Mouse (Mus musculus): ENCODE results near the gene 4930519P11Rik. TPM values are rescaled to one million over a fixed set of nuclear protein-coding genes. Genes with fewer than 3 reads are reported as not detected.
A peak's percentile ranks its signal among the peaks of the same experiment; 100 is the strongest.

4930519P11Rik gene
- 0.40 TPM in 1 of 2 replicates, not detected in the other for polyA plus RNA-seq (2015; fragmentation: Nextera tagmentation; extraction: Ambion mirVana)

- H3K4me3 ChIP-seq (ENCODE audit: low read length): peak within 1 kb of the TSS; percentile 61
- H3K4me1 ChIP-seq (ENCODE audit: insufficient read depth, low read length): peaks cover 5% of the 10 kb centered on the region
- WGBS: under 1% methylated on average over 83 of the region's 98 CpGs
- peak within 1 kb of the TSS; percentile 85 for H3K9ac ChIP-seq (replicated peaks; ENCODE audit: low read length)
- H3K27me3 ChIP-seq (ENCODE audit: insufficient read depth, low read length): no peaks in the 10 kb centered on the region
- no peaks in the 10 kb centered on the region for H3K36me3 ChIP-seq (ENCODE audit: insufficient read depth, low read length)
- no peaks in the 10 kb centered on the region for H3K9me3 ChIP-seq (ENCODE audit: low read length)
- peak within 1 kb of the TSS; percentile 75 for H3K4me2 ChIP-seq (replicated peaks; ENCODE audit: low read depth, low read length)
- H3K27ac ChIP-seq (ENCODE audit: low read length): peak within 1 kb of the TSS; percentile 97
- peak; percentile 96 for ATAC-seq (ENCODE audit: low FRiP score, low TSS enrichment)
Measured at GRCm38 (mm10) chr2:154613118-154614115, at the start of gene 4930519P11Rik, which contains the start of gene Zfp341. TSS of gene 4930519P11Rik (minus strand) at chr2:154613437. TSS of gene Zfp341 (plus strand) at chr2:154613297.

DNA sequence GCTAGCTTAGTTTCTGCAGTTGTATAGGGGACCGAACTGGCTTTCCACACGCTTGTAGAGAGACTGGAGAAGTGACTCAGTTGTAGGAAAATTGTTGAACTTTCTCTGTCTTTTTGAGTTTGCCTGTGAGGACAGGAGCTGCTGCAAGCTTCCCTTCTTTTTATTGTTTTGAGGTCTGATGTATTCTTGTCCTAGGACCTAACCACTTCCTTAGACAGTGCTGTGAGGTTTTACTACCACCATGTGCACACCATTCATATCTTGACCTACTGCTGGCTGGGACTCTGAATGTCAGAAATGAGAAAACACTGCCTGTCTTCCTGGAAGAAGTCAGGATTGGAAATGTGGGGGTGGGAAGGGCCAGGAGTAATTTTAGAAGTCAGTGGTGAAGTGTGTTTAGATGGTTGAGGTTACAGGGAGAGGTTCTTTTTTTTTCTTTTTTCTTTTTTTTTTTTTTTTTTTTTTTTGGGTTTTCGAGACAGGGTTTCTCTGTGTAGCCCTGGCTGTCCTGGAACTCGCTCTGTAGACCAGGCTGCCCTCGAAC is 46.4 kb upstream of the 4930519P11Rik start:
- Histone ChIP-seq H3K4me1 (ENCODE audit: insufficient read depth, low read length) (peaks cover 17% of the 10 kb centered on the region), H3K4me3 (ENCODE audit: low read length) (peak overlapping the region; percentile 0; the same call in 1 of the 2 replicates), H3K27ac (ENCODE audit: low read length) (no peak overlapping the region), H3K27me3 (ENCODE audit: insufficient read depth, low read length) (no peaks in the 10 kb centered on the region), H3K9ac (replicated peaks; ENCODE audit: low read length) (no peak overlapping the region), H3K4me2 (replicated peaks; ENCODE audit: low read depth, low read length) (peak overlapping the region; percentile 71; the same call in 1 of the 2 replicates), H3K36me3 (ENCODE audit: insufficient read depth, low read length) (peaks cover 9% of the 10 kb centered on the region), H3K9me3 (ENCODE audit: low read length) (no peaks in the 10 kb centered on the region)
- ATAC-seq (ENCODE audit: low FRiP score, low TSS enrichment): no peak
- WGBS: 78% methylated on average over 5 of the region's 5 CpGs

DNA sequence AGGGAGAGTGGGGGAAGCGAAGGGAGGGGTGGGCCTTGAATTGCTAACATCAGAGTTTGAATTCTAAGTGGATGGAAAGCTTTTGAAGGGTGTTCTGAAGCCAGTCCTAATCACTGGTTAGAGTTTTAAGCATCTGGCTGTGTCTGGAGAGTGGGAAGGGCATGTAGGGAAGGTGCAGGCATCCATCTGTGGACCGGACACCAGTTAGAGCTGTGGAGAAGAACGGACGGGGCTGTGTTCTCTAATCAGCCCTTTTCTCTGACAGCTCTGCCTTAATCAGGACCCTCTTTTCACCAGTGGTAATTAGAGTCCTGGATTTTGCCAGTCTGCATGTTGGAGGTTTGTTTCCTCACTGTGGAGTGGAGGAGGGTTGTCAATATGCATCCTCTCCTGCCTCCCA is 45.8 kb upstream of the 4930519P11Rik start:
- H3K9ac ChIP-seq (replicated peaks; ENCODE audit: low read length): no peak overlapping the region

DNA sequence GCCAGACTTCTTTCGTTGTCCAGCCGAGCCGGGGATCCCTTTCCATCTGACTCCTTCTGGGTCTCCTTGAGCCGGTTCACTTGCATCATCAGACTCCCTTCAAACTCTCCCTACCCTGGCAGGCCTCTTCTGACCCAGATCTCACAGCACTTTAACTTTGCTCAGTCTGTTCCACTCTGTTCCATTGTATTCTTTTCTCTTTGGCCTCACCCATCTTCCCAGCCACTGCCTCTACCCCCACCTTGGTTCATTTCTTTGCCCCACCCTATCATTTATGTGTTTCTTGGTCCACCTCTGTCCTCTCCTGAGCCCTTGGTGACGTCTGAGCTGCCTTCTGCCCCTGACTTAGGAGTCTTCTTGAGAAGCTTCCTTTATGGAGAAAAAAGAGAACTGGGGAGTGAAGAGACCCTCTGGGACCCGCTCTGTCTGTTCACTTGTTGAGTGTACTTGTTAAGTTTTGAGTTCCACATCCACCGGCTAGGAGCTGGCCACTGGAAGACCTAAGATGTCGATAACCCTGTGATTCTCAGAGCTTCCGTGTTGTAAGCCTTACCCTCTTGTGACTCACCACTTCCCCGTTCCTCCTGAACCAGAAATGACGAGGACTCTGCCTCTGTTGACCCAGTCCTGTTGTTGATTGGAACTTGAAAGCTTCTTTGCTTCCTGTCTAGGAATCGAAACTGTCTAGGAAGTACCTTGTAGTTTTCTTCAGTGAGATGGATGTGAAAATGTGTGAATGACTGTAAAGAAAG is 44.4 kb upstream of the 4930519P11Rik start:
- no peak; the same call in 1 of the 2 replicates for ATAC-seq (ENCODE audit: low FRiP score, low TSS enrichment)
- WGBS: 4% methylated on average over 12 of the region's 12 CpGs

More for the DNA sequence above, 45.8 kb upstream of the 4930519P11Rik start:
- H3K4me3 ChIP-seq (ENCODE audit: low read length): peak overlapping the region; percentile 0; the same call in 1 of the 2 replicates
- H3K27me3 ChIP-seq (ENCODE audit: insufficient read depth, low read length): no peaks in the 10 kb centered on the region
- no peaks in the 10 kb centered on the region for H3K9me3 ChIP-seq (ENCODE audit: low read length)
- H3K27ac ChIP-seq (ENCODE audit: low read length): no peak overlapping the region
- WGBS: 81% methylated on average over 4 of the region's 4 CpGs
- peak overlapping the region; percentile 71; the same call in 1 of the 2 replicates for H3K4me2 ChIP-seq (replicated peaks; ENCODE audit: low read depth, low read length)
- peaks cover 17% of the 10 kb centered on the region for H3K4me1 ChIP-seq (ENCODE audit: insufficient read depth, low read length)
- ATAC-seq (ENCODE audit: low FRiP score, low TSS enrichment): no peak
- peaks cover 6% of the 10 kb centered on the region for H3K36me3 ChIP-seq (ENCODE audit: insufficient read depth, low read length)

DNA sequence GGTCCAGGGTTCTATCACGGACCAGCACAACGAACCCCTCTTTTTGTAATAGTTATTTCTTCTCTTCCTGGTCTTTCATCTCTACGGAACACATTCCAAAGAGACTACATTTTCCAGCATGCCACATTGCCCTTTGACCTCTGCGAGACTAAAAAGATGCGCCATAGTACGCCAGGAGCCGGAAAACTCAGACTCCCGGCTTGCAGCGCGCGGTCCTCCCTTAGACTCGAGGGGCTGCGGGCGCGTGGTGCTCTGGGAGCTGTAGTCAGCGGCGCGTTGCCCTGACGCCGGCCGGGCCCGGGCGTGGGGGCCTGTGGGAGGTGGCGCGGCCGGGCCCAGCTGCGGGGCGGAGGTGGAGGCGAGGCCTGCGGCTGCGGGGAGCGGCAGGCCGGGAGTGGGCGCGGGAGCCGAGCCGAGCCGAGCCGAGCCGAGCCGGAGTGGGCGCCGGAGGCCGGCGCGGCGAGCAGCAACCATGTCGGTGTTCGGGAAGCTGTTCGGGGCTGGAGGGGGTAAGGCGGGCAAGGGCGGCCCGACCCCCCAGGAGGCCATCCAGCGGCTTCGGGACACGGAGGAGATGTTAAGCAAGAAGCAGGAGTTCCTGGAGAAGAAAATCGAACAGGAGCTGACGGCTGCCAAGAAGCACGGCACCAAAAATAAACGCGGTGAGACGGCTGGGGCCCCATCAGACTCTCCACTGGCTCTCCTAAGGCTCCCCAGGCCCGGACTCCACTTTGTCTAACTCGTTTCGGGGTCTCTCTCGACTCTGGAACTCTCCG is 43.7 kb upstream of the 4930519P11Rik start:
- WGBS: under 1% methylated on average over 60 of the region's 67 CpGs
- H3K27me3 ChIP-seq (ENCODE audit: insufficient read depth, low read length): no peaks in the 10 kb centered on the region
- no peaks in the 10 kb centered on the region for H3K9me3 ChIP-seq (ENCODE audit: low read length)
- H3K27ac ChIP-seq (ENCODE audit: low read length): peak overlapping the region; percentile 87
- H3K4me1 ChIP-seq (ENCODE audit: insufficient read depth, low read length): peaks cover 17% of the 10 kb centered on the region
- ATAC-seq (ENCODE audit: low FRiP score, low TSS enrichment): peak; percentile 100
- peaks cover 6% of the 10 kb centered on the region; the same call in 1 of the 2 replicates for H3K36me3 ChIP-seq (ENCODE audit: insufficient read depth, low read length)
- peak overlapping the region; percentile 92 for H3K4me3 ChIP-seq (ENCODE audit: low read length)
- peak overlapping the region; percentile 71 for H3K4me2 ChIP-seq (replicated peaks; ENCODE audit: low read depth, low read length)
- peak overlapping the region; percentile 91 for H3K9ac ChIP-seq (replicated peaks; ENCODE audit: low read length)

More for the DNA sequence above, 44.4 kb upstream of the 4930519P11Rik start:
- Histone ChIP-seq H3K4me1 (ENCODE audit: insufficient read depth, low read length) (peaks cover 17% of the 10 kb centered on the region), H3K36me3 (ENCODE audit: insufficient read depth, low read length) (peaks cover 6% of the 10 kb centered on the region; the same call in 1 of the 2 replicates), H3K4me2 (replicated peaks; ENCODE audit: low read depth, low read length) (peak overlapping the region; percentile 71), H3K9me3 (ENCODE audit: low read length) (no peaks in the 10 kb centered on the region), H3K9ac (replicated peaks; ENCODE audit: low read length) (peak overlapping the region; percentile 91), H3K27me3 (ENCODE audit: insufficient read depth, low read length) (no peaks in the 10 kb centered on the region), H3K4me3 (ENCODE audit: low read length) (peak overlapping the region; percentile 92), H3K27ac (ENCODE audit: low read length) (peak overlapping the region; percentile 87)

DNA sequence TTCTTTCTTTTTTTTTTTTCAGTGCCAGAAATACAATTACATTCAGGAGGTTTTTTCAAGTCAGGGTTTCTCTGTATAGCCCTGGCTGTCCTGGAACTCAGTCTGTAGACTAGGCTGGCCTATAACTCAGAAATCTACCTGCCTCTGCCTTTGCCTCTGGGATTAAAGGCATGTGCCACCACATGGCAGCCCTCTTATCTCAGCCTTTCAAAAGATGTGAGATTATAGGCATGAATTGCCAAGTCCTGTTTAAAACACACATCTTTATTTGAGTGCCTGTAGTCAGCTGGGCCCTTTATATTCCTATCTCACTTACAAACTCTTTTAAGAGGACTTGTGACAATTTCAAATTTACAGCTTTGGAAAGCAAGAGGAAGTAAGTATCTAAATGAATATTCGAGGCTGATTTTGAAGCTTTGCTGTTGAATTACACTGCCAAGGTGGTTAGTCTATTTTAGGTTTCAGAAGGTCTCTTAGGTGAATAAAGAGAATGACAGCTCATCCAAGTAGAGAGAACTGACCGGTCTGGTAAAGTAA is 42.7 kb upstream of the 4930519P11Rik start:
- Histone ChIP-seq H3K4me2 (replicated peaks; ENCODE audit: low read depth, low read length) (peak overlapping the region; percentile 52; the same call in 1 of the 2 replicates), H3K9ac (replicated peaks; ENCODE audit: low read length) (peak overlapping the region; percentile 40), H3K27me3 (ENCODE audit: insufficient read depth, low read length) (no peaks in the 10 kb centered on the region), H3K4me3 (ENCODE audit: low read length) (no peak overlapping the region), H3K36me3 (ENCODE audit: insufficient read depth, low read length) (no peaks in the 10 kb centered on the region), H3K27ac (ENCODE audit: low read length) (peak overlapping the region; percentile 21; the same call in 1 of the 2 replicates), H3K4me1 (ENCODE audit: insufficient read depth, low read length) (peaks cover 17% of the 10 kb centered on the region), H3K9me3 (ENCODE audit: low read length) (no peaks in the 10 kb centered on the region)
- ATAC-seq (ENCODE audit: low FRiP score, low TSS enrichment): no peak
- 45% methylated on average over 2 of the region's 2 CpGs for WGBS

- Histone ChIP-seq H3K4me3 (ENCODE audit: low read length) (no peak overlapping the region), H3K27ac (ENCODE audit: low read length) (no peak overlapping the region), H3K36me3 (ENCODE audit: insufficient read depth, low read length) (no peaks in the 10 kb centered on the region), H3K9ac (replicated peaks; ENCODE audit: low read length) (no peak overlapping the region), H3K4me2 (replicated peaks; ENCODE audit: low read depth, low read length) (no peak overlapping the region), H3K27me3 (ENCODE audit: insufficient read depth, low read length) (no peaks in the 10 kb centered on the region), H3K4me1 (ENCODE audit: insufficient read depth, low read length) (peaks cover 17% of the 10 kb centered on the region), H3K9me3 (ENCODE audit: low read length) (no peaks in the 10 kb centered on the region)
- 95% methylated on average over 12 of the region's 12 CpGs for WGBS
- no peak for ATAC-seq (ENCODE audit: low FRiP score, low TSS enrichment)
Measured at GRCm38 (mm10) chr2:154654976-154655375, 41.7 kb upstream of the 4930519P11Rik start.

DNA sequence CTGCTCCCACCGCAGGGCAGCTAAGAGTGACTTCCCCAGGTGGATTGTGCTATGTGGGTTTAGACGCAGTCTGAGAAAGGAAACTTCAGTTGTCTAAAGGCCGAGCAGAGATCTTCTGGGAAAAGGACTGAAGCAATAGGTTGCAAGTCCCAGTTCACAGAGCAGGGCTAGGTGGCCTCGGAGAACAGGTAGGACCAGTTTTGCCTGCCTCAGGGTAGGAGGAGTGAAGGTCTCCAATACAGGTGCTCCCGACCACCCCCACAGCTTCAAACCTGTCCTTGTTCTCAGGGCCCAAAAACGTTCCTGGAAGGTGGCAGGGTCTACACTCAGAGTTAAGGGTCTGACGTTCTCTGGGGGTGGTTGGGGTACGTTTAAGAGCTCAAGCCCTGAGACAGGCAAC is 38.1 kb upstream of the 4930519P11Rik start, which contains the start of gene Chmp4b:
Chmp4b (plus strand) TSS at position 343 of the 400 bp plus-strand sequence.
- 46% methylated on average over 8 of the region's 8 CpGs for WGBS
- no peak within 1 kb of the TSS; the same call in 1 of the 2 replicates for H3K4me2 ChIP-seq (replicated peaks; ENCODE audit: low read depth, low read length)
- H3K9ac ChIP-seq (replicated peaks; ENCODE audit: low read length): no peak within 1 kb of the TSS; the same call in 1 of the 2 replicates

More for the DNA sequence above, 38.1 kb upstream of the 4930519P11Rik start, which contains the start of gene Chmp4b:
- no peaks in the 10 kb centered on the region; the same call in 1 of the 2 replicates for H3K4me1 ChIP-seq (ENCODE audit: insufficient read depth, low read length)
- ATAC-seq (ENCODE audit: low FRiP score, low TSS enrichment): peak; percentile 77
- no peaks in the 10 kb centered on the region for H3K27me3 ChIP-seq (ENCODE audit: insufficient read depth, low read length)
- no peak within 1 kb of the TSS for H3K4me3 ChIP-seq (ENCODE audit: low read length)
- H3K27ac ChIP-seq (ENCODE audit: low read length): peak within 1 kb of the TSS; percentile 93
- no peaks in the 10 kb centered on the region for H3K36me3 ChIP-seq (ENCODE audit: insufficient read depth, low read length)
- H3K9me3 ChIP-seq (ENCODE audit: low read length): no peaks in the 10 kb centered on the region
